Mouse (Mus musculus): ENCODE results near the gene Olfr605.
"Not testable (repeated sequence)": the region's sequence is repeated elsewhere in the genome, so short reads cannot be mapped to it uniquely, and the experiment has no call there.

Gene Olfr605

DNA sequence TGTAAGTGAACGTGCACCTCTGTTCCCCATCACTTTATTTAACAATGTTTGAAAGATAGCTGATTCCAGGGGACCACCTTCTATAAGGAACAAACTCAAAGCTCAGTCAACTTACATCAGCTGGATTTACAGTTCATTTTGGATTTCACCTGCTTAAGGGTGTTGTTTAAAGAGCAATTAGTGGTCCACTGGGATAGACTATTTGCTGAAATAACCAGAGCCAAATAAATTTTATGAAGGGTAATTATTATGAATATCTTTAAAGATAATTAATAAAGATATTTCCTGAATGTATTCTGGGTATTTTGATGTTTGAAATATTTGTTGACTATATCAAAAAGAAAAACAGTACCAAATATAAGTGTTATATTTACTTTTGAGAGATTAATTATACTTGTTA, at the start of gene Olfr605:
Gene Olfr605, minus strand, starts transcription at position 101 of the 400 bp plus-strand sequence.
- DNase-seq = no peak

DNA sequence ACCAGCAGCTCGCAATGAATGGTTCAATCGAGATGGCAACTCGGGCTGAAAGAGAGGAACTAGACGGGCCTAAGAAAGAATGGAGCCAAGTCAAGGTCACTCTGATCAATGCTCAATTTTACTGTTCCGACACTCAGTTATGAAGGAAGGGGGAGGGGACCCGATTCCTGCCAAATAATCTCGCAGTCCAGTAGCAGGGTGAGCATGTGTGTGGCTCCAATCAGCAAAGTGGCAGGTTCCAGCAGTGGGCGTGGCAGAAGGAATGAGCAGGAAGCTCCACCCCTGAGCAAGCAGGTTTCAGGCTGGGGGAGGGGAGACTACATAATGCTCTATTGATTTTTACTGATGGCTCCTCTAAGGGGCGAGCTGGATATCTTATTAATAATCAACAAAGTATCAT, 31.9 kb upstream of the Olfr605 start:
- not testable (repeated sequence) for DNase-seq

DNA sequence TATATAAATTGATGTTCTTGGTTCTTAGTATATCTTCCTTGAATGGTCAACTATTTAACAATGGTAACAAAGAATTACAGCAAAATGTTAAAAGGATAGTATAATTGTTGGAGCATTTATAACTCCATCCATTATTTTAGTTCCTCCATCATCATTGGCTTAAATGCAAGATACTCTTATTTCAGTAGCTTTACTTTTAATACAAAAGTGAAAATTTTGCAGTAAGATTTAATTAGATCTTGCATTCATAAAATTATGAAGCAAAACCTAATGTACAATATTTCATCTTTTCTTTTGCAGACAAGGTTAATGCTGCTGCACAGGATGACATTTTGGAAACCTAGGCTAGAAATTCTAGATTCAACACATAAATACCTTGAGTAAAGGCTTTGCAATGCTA, 24.3 kb upstream of the Olfr605 start, which contains the start of gene Olfr608:
Gene Olfr608, plus strand, starts transcription at position 301 of the 400 bp plus-strand sequence.
- no peak for DNase-seq

DNA sequence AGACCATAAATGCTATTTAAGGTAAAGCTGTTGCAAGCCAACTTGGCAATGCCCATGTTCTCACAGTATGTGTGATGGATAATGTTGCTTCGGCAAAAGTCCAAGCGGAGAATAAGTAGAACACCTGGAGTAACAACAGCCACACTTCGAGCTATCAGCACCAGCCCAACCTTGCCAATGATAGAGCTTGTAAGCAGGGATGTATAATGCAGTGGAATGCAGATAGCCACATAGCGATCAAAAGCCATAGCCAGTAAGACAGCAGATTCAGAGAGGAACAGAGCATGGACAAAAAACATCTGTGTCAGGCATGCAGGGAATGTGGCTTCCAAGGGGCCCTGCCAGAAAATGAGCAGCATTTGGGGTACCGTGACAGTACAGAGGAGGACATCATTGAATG, 15.4 kb upstream of the Olfr605 start:
- no peak for DNase-seq

- DNase-seq = no peak
These were observed 3.5 kb upstream of the Olfr605 start, which contains the start of gene Olfr606 for GRCm38 (mm10) chr7:103448746-103449145. TSS of gene Olfr606 (plus strand) at chr7:103449046.

DNA sequence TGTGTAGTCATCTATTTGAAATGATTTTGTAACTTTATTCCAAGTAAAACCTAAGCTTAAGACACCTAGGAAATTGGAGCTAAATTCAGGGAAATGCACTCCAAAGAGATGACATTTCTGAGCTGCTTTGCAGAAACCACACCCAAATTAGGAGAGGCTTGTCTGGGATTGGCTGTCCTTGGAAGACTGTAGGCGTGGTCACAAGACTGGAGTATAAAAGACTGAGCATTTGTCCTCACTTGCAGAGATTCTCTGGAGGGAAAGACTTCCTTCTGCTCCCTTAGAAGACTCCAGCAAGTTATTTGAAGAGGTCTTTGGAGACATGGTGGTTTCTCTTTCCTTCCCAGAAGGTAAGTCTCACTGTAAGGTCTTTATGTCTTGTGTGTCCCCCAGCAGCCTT, 30.5 kb downstream of the Olfr605 start, which contains the start of gene Usp17lc:
Gene Usp17lc, plus strand, starts transcription at position 301 of the 400 bp plus-strand sequence.
- not testable (repeated sequence) for DNase-seq

DNA sequence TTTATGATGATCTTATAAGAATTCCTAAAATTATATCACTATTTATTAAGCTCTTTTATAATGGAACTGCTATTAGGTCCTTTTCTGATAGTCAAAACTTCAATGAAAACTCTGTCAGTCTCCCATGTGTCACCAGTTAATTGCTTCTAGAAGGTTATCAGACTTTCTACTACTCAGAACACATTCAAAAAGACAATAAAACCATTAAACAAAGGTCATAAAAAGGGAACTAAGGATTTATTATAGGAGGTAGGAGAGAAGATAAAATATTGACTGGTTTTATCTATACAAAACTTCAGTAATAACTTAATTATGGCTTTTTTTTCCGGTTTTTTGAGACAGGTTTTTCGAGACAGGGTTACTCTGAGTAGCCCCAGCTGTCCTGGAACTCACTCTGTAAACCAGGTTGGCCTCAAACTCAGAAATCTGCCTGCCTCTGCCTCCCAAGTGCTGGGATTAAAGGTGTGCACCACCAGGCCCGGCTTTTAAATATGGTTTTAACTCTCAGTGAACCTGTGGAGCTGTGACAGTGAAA, 38.7 kb downstream of the Olfr605 start:
- not testable (repeated sequence) for DNase-seq

DNA sequence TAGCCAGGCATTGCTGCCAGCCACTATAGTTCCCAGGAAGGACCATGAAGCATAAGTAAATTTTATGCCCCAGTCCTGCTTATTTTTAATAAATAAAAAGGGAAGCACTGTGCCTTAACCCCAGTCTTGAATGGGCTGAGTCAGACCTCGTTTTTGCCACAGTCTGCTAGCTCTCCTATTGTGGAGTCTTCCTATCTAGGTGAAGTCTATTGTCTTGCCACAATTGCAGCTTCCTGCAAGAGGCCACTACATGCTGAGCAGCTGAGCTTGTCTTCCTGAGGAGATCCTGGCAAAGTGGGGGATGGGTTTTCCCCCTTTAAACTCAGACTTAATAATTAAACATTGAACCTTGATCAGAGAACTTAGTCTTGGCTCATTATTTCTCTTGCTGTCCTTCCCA, 46.3 kb downstream of the Olfr605 start:
- no peak for DNase-seq

DNA sequence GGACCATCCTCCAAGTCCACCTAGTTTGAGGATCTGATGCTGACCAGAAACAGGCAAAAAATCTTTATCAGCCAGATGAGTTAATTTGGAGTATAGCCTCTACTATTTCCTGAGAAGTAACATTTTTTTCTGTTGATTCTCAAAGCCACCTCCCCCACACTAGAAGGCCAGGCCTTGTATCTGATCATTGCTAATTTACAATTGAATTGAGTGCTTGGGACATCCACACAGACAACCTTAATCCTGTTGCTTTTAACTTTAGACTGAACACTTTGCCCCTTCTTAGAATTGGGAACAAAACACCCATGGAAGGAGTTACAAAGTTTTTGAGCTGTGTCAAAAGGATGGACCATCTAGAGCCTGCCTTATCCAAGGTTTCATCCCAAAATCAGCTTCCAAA, 47.5 kb downstream of the Olfr605 start:
- no peak for DNase-seq

Measured in cerebellum, postnatal 10 days (tissue).